Mouse (Mus musculus): Measurements from ENCODE around the gene Zfp384. TPM values are rescaled to one million over a fixed set of nuclear protein-coding genes. Genes with fewer than 3 reads are reported as not detected.

Gene Zfp384
- polyA plus RNA-seq (2021; fragmentation: Nextera tagmentation): 7.6 and 8.3 TPM in 2 replicates
- long read RNA-seq, experiment 1: 0 reads
- long read RNA-seq, experiment 2, partial matches to known transcripts: 1 of 5 reads
- long read RNA-seq, experiment 2, other reads (novel, unspliced or antisense): 4 of 5 reads

DNA sequence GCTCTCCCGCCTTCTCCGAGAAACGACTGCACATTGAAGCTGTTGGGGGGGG is at the start of gene Zfp384:
Gene Zfp384 (plus strand): TSS at position 17 of the 52 bp plus-strand sequence.

GRCm38 (mm10) chr6:124965088-124965719 is 43.7 kb upstream of the Zfp384 start, which contains the start of gene Cops7a:
Gene Cops7a (minus strand): TSS chr6:124965538.

DNA sequence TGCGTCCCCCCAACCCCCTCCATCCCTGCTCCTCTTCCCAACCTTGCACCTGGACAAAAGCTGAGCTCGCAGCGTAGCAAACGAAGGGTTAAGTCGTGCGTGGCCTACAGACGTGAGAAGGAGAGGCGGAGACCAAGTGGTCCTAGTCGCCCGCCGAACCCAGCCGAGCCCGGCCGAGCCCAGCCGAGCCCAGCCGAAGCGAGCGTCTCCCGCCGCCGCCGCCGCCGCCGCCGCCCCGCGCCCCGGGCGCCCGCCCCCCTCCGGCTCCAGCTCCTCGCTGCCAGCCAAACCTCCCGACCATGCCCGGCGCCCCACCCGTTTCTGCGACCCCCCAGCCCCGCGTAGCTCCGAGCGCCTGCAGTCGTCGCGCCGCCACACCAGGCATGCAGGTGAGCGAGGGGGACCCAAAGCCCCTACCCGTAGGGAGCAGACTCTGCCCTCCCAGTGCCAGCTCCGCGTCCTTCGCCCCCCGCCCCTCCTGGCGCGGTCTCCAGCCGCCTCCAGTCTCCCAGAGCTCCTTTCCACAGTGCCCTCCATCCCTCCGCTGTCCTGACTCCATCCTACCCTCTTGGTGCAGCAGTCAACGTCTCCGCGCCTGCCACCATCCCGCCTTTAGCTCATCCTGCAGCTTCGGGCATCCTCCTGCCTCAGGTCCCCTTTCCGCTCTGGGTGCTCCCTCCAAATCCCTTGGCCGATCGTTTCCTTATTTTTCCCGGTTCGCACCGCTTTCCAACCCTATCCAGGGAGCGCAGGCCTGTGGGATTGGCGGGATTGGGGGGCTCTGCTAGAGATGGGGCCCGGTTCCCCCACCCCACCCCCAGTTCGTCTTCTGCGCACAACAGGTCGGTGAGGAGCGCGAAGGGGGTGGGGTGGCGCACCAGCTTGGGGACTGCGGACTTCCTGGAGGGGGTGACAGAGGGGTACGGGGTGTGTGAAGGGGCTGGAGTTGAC is 12.1 kb upstream of the Zfp384 start, which contains the start of gene Pianp:
Gene Pianp (plus strand): TSS at position 144 of the 951 bp plus-strand sequence.

GRCm38 (mm10) chr6:125039533-125040153 is 30.7 kb downstream of the Zfp384 start, which contains the start of gene Ing4:
Gene Ing4 (plus strand): TSS chr6:125039760.

GRCm38 (mm10) chr6:125049678-125050077 is 40.7 kb downstream of the Zfp384 start, which contains the start of gene Acrbp:
Gene Acrbp (plus strand): TSS chr6:125049689.

DNA sequence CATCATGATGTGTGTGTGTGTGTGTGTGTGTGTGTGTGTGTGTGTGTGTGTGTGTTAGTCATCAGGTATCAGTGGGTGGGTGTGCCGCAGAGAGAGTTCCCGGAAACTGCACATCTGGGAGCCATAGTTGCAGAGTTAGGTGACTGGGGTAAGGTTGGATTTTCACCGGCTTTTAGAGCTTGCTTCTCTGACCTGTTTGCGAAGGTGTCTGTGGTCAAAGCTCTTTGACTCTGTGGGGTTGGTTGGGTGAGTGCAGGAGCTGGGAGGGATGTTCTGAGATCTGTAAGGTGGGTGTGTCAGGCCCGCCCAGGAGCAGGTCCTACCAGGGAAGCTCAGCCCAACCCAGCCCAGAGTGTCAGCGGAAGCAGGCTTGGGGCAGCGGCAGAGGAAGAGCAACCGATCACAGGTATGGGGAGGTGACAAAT is 58.6 kb downstream of the Zfp384 start, which contains the start of gene Lpar5:
Gene Lpar5 (plus strand): TSS at position 350 of the 425 bp plus-strand sequence.

Other genes with a start within 250 kb of the Zfp384 start
- gene Eno2, start 239.5 kb upstream of the Zfp384 start, polyA plus RNA-seq (2021; fragmentation: Nextera tagmentation): 599 and 862 TPM in 2 replicates
- 4.3 and 6.1 TPM in 2 replicates for gene Lrrc23, start 229.4 kb upstream of the Zfp384 start, polyA plus RNA-seq (2021; fragmentation: Nextera tagmentation)
- 5.4 and 5.5 TPM in 2 replicates for gene Spsb2, start 200.5 kb upstream of the Zfp384 start, polyA plus RNA-seq (2021; fragmentation: Nextera tagmentation)
- gene Tpi1, start 194.8 kb upstream of the Zfp384 start, polyA plus RNA-seq (2021; fragmentation: Nextera tagmentation): 1,210 and 1,292 TPM in 2 replicates
- 98.8 and 105 TPM in 2 replicates for gene Usp5, start 179.7 kb upstream of the Zfp384 start, polyA plus RNA-seq (2021; fragmentation: Nextera tagmentation)
- gene Cdca3, start 179.6 kb upstream of the Zfp384 start, polyA plus RNA-seq (2021; fragmentation: Nextera tagmentation): 0.59 and 0.67 TPM in 2 replicates
- 0.13 and 0.43 TPM in 2 replicates for gene Gnb3, start 168.9 kb upstream of the Zfp384 start, polyA plus RNA-seq (2021; fragmentation: Nextera tagmentation)
- 1.0 and 1.2 TPM in 2 replicates for gene P3h3, start 151.4 kb upstream of the Zfp384 start, polyA plus RNA-seq (2021; fragmentation: Nextera tagmentation)
- gene Gpr162, start 145.2 kb upstream of the Zfp384 start, polyA plus RNA-seq (2021; fragmentation: Nextera tagmentation): 1.1 and 1.4 TPM in 2 replicates
- 0.34 and 0.68 TPM in 2 replicates for gene Cd4, start 120.9 kb upstream of the Zfp384 start, polyA plus RNA-seq (2021; fragmentation: Nextera tagmentation)
- gene Lag3, start 97.4 kb upstream of the Zfp384 start, polyA plus RNA-seq (2021; fragmentation: Nextera tagmentation): 7.0 and 11.9 TPM in 2 replicates
- 294 and 362 TPM in 2 replicates for gene Ptms, start 89.0 kb upstream of the Zfp384 start, polyA plus RNA-seq (2021; fragmentation: Nextera tagmentation)
- gene Mlf2, start 77.8 kb upstream of the Zfp384 start, polyA plus RNA-seq (2021; fragmentation: Nextera tagmentation): 604 and 679 TPM in 2 replicates
- 236 and 263 TPM in 2 replicates for gene Cops7a, start 43.6 kb upstream of the Zfp384 start, polyA plus RNA-seq (2021; fragmentation: Nextera tagmentation)
- 40.7 and 47.6 TPM in 2 replicates for gene Pianp, start 12.5 kb upstream of the Zfp384 start, polyA plus RNA-seq (2021; fragmentation: Nextera tagmentation)
- 54.3 and 56.6 TPM in 2 replicates for gene Ing4, start 30.6 kb downstream of the Zfp384 start, polyA plus RNA-seq (2021; fragmentation: Nextera tagmentation)
- 0.72 and 1.4 TPM in 2 replicates for gene Acrbp, start 40.5 kb downstream of the Zfp384 start, polyA plus RNA-seq (2021; fragmentation: Nextera tagmentation)
- 1.1 and 2.0 TPM in 2 replicates for gene Lpar5, start 58.8 kb downstream of the Zfp384 start, polyA plus RNA-seq (2021; fragmentation: Nextera tagmentation)
- gene Chd4, start 86.8 kb downstream of the Zfp384 start, polyA plus RNA-seq (2021; fragmentation: Nextera tagmentation): 62.8 and 65.4 TPM in 2 replicates
- 18.4 and 19.1 TPM in 2 replicates for gene Nop2, start 122.8 kb downstream of the Zfp384 start, polyA plus RNA-seq (2021; fragmentation: Nextera tagmentation)
- gene Iffo1, start 136.1 kb downstream of the Zfp384 start, polyA plus RNA-seq (2021; fragmentation: Nextera tagmentation): 19.3 and 22.8 TPM in 2 replicates
- 2,583 and 3,039 TPM in 2 replicates for gene Gapdh, start 157.3 kb downstream of the Zfp384 start, polyA plus RNA-seq (2021; fragmentation: Nextera tagmentation)
- 2.8 and 3.0 TPM in 2 replicates for gene Ncapd2, start 182.6 kb downstream of the Zfp384 start, polyA plus RNA-seq (2021; fragmentation: Nextera tagmentation)
- 131 and 135 TPM in 2 replicates for gene Mrpl51, start 182.7 kb downstream of the Zfp384 start, polyA plus RNA-seq (2021; fragmentation: Nextera tagmentation)
- gene Vamp1, start 206.4 kb downstream of the Zfp384 start, polyA plus RNA-seq (2021; fragmentation: Nextera tagmentation): 30.9 and 31.2 TPM in 2 replicates
- 5.3 and 6.1 TPM in 2 replicates for gene Tapbpl, start 222.7 kb downstream of the Zfp384 start, polyA plus RNA-seq (2021; fragmentation: Nextera tagmentation)
- 0.38 and 0.43 TPM in 2 replicates for gene Cd27, start 227.9 kb downstream of the Zfp384 start, polyA plus RNA-seq (2021; fragmentation: Nextera tagmentation)

Data from layer of hippocampus, adult 6 months (tissue).